Mouse (Mus musculus) urinary bladder, postnatal 14 days (tissue): ENCODE results near the gene Pnmal2.
A peak's percentile ranks its signal among the peaks of the same experiment; 100 is the strongest.

Experiments used
- DNase-seq: peaks from one replicate; pipeline ENCODE4 v3.0.0; 2021; ENCODE audit warnings: low spot score

Pnmal2 gene

GRCm38 (mm10) chr7:16917447-16917846, 27.0 kb upstream of the Pnmal2 start:
- DNase-seq = no peak

GRCm38 (mm10) chr7:16918014-16918413, 26.5 kb upstream of the Pnmal2 start:
- no peak for DNase-seq

DNA sequence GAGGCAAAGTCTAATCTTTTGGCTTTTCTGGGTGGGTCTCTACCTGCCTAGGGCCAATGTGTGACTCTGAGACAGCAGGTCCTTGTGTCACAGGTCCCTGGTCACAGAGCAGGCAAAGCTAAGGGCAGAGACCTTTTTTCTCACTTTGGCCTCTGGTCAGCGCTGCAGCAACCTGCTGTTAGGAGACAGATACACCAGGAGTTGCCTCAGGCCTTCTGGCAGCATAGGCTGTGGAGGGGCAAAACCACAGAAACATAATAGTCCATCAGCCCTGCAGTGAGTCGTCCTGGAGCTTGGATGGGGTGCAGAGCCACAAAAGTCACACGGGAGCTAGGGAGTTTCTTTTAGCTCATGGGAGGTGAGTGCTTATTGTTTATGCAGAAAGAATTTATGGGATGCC, 25.8 kb upstream of the Pnmal2 start:
- no peak for DNase-seq

DNA sequence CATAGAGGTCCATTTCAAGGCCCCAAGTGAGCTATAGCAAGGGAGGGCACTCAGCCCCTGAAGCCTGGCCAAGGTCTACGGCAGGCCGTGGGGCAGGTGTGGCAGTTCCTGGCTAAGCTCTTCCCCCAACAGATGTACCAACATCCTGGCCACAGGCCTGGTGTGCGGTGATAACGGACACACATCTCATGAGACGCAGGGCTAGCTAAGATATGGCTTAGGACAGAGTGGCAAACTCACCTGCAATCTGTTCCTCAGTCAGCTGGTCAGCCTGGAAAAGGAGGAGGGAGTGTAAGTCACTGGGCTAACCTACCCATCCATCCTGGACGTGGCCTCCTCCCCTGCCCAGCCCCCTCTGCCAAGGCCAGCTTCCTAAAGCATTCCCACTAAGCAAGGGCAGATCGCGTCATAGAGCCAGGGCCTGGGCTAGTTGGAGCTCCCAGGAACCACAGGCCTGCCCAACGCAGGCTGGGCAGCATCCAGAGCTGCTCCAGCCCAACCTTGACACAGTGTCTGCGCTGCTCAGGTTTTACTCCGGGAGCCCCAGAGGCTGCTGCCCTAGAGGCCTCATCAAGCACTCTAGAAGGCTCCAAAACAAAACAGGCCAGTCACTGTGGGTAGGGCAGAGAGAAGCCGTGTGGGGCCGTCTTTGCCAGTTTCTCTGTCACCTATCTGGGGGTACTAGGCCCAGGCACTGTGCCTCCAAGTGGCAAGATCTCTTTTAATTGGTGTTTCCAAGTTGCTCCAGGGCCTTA, 24.9 kb upstream of the Pnmal2 start:
- DNase-seq = no peak

GRCm38 (mm10) chr7:16920150-16920579, 24.3 kb upstream of the Pnmal2 start:
- no peak for DNase-seq

GRCm38 (mm10) chr7:16920818-16921791, 23.4 kb upstream of the Pnmal2 start:
- DNase-seq = no peak

GRCm38 (mm10) chr7:16921881-16922335, 22.6 kb upstream of the Pnmal2 start:
- DNase-seq = no peak

- no peak for DNase-seq
These were observed 22.0 kb upstream of the Pnmal2 start for GRCm38 (mm10) chr7:16922360-16922973.

- DNase-seq = no peak
These were observed 21.0 kb upstream of the Pnmal2 start for GRCm38 (mm10) chr7:16923283-16924036.

GRCm38 (mm10) chr7:16924037-16924834, 20.2 kb upstream of the Pnmal2 start, which contains the start of gene Calm3:
Calm3 (minus strand) TSS chr7:16924114.
- DNase-seq = peak; percentile 99

DNA sequence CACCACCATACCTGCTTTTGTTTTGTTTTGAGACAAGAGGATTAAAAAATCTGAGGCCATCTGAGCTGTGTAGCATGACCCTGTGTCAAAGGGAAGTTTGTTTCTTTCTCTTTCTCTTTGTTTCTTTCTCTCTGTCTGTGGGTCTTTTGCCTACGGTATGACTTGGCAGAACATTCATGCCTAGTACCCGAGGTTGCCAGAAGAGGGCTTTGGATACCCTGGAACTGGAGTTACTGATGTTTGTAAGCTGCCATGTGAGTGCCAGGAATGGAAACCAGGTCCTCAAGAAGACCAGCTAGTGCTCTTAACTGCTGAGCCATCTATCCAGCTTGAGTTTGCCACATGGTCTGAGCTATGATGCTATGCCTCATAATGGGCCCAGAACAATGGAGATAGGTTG, 16.1 kb upstream of the Pnmal2 start:
- DNase-seq = no peak

GRCm38 (mm10) chr7:16930850-16931249, 13.6 kb upstream of the Pnmal2 start:
- DNase-seq = peak; percentile 73

DNA sequence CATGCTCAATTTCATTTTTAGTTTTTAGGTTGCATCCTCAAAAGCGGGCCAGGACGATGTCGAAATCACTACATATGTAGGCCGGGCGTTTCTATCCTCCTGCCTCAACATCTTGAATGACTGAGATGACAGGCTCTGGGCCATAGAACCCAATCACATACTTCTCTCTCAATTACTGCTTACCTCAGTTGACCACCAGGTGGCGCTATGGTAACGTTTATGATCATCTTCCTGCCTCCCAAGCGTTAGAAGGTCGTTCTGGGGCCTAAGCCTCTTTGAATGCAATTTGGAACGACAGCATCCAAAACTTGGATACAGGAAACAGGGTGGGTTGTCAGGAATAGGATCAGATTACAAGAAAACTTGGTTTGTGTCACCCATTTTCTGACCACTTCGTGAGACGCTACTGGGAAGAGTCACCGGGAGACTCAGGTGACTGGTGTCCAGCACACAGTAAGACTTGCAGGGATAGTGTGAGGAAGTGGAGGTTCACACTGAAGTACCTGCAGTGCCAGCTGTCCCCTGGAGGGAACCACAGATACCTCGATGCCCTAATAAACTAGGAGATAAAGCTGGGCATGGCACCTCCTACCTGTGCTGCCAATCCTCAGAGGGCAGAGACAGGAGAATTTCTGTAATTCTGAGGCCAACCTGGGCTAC, 12.4 kb upstream of the Pnmal2 start:
- DNase-seq = peak; percentile 85

DNA sequence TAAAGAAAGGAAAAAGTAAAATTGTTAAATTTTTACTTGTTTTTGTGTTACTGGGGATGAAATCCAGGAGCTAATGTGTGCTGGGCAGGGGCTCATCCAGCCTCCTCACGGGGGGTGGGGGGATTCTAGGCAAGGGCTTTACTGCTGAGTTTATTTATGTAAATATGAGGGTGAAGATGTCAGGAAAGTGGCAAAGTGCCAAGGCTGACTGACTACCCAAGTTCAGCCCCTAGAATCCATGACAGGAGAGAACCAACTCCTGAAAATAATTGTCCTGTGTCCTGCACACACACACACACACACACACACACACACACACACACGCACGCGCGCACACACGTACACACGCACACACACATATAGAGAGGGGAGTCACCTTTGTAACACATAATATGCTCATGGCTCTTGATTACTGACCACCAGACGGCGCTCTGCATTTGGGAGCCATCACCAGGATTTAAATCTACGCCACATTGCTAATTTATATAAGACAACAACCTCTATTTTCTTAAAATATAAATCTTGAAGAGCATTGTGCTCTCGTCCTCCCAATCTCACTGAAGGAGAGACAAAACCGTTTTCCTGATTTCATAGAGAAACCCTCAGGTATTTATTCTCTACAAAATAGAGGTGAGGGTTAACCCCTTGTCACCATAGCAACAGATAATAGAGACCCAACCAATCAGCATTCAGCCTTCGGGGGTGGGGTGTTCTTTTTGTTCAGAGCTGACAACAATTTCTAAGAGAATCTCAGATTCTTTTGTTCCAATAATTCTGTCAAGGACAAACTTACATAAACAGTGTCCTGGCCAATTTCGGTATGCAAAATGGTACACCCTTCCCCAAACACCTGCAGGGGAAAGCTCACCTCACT, 11.5 kb upstream of the Pnmal2 start:
- no peak for DNase-seq

GRCm38 (mm10) chr7:16937312-16937711, 7.2 kb upstream of the Pnmal2 start:
- DNase-seq = no peak

- no peak for DNase-seq
These were observed 6.2 kb upstream of the Pnmal2 start for GRCm38 (mm10) chr7:16938117-16938791.

- DNase-seq = no peak
These were observed 4.2 kb upstream of the Pnmal2 start for GRCm38 (mm10) chr7:16940292-16940691.

DNA sequence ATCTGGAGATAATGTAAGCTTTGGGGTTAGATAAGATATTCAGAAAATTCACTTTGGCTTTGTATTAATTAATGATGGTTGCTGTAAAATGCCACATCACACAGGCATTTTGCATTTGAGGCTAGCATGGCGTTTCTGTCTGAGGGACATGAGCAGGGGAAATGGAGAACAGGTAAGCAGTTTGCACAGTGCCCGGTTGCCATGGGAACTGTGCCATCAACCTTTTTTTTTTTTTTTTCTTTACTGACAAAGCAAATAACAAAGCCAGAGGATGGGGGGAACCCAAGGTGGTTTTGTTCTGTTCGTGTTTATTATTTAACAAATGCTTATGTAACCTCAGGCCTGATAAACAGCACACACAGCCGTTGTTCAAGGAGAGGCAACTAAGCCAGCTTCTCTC, 1.6 kb upstream of the Pnmal2 start:
- no peak for DNase-seq
